Mouse (Mus musculus) B cell, adult 2 months (primary cell): ENCODE data around the gene Cdc42bpg.

Experiments used
- DNase-seq, 2 experiments: peaks; one replicate each; pipeline ENCODE4 v3.0.0; 2022

Cdc42bpg gene

DNA sequence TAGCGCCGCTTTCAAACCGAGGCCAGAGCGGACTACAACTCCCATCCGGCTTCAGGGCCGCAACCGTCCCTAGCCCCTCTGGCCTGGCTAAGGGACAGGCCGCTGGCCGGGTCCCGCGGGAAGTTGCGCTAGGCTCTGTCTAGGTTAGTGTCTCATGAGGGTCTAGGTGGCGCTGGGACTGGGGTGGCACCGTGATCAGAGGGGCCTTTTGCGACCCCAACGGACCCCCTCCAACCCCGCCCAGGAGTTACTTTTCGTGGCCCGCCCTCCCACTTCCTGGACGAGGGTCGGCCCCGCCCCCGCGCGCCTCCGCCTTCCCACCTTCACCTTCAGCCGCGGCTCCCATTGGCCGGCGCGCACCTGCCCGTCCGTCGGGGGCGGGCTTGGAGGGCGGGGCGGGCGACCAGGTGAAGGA lies at the start of gene Cdc42bpg:
Gene Cdc42bpg, plus strand, starts transcription at position 320 of the 415 bp plus-strand sequence.
- DNase-seq, result peak; percentile 87 to 88

DNA sequence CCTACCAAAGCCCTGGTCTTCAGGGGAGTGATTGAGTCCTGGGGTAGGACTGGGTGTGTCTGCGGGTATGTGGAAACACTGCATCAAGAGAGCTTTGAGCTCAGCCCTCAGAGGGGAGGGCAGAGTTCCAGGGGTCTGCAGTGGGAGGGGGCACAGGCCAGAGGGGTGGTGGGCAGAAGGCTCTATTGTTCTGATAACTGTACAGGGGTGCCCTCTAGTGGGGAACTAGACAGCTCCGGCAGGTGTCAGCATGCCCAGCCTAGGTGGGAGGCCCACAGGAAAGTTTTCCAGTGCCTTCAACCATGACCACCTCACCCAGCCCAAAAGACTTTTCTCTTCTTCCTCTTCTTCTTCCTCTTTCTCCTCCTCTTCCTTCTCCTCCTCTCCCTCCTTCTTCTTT lies 45.8 kb upstream of the Cdc42bpg start:
- DNase-seq, result peak; percentile 59 to 61

DNA sequence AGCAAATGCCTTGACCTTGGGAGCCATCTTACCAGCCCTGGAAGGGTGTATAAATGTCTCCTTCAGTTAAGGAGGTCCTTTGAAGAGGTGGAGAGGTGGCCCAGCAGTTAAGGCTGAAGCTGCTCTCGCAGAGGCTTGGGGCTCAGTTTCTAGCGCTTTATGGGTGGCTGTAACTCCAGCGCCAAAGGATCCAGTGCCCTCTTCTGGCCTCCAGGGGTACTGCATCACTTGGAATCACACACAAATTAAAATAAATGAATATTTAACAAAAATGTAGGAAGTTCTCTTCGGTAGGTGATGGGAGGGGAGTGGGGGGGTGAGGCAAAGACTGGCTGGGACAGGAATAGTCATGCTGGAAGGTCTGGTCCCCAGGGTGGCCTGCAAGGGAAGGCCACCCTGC lies 45.3 kb upstream of the Cdc42bpg start:
- peak in 1 of 2 experiments; percentile 49 for DNase-seq

DNA sequence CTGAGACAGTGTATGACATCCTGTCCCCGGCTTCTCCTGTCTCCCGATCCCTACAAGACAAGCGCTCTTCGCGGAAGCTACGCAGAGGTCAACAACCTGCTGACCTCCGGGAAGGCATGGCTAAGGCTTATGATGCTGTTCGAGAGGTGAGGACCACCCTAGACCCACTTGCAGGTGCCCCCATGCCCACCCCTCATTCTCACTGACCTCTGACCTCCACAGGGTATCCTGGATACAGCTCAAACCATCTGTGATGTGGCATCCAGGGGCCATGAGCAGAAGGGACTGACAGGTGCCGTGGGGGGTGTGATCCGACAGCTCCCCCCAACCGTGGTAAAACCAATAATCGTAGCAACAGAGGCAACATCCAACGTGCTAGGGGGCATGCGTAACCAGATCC lies 44.9 kb upstream of the Cdc42bpg start:
- no peak for DNase-seq

DNA sequence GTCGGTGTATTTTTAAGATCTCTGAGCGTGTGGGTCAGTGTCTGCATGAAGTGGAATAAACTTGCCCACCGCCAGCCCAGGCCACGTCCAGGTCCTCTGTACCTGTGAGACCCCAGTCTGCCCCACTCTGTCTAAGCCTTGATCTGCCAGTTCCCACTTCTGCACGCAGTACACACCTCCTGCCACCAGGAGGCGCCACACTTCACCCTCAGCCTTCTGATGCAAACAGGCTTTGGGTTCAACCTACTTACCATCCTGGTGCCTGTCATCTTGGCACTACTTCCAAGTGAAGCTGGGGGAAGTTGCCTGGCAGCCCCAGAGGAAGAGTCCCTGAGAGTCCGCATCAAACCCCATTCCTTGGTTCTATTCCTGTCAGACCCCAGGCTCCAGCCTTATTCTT lies 44.0 kb upstream of the Cdc42bpg start:
- peak; percentile 92 for DNase-seq

DNA sequence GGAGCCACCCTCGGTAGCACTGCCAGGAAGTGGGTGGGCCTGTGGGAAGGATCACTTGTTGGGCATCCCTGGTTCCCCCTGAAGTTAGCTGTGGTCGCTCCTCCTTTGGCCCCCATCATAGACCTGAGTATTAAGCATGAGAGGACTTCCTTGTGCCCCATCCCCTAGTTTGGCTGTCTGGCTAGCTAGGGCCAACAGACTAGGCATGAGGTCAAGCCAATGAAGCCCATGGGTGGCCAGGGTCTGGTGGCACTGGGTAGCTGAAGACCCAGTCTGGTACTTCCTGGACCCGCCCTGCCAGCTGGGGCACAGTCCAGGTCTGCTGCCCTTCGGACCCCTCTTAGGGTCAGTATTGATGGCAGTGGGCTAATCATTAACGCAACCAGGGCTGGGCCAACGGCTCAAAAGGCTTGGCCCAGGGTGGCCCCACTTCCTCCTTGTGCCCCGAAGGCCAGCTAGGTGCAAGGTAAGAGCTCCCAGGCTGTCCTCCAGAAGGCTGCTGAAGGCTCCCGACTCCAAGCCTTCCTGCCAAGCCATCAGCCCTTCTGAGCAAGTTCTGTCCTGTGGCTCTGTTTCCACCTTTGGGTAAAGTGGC lies 43.3 kb upstream of the Cdc42bpg start:
- DNase-seq, result no peak

DNA sequence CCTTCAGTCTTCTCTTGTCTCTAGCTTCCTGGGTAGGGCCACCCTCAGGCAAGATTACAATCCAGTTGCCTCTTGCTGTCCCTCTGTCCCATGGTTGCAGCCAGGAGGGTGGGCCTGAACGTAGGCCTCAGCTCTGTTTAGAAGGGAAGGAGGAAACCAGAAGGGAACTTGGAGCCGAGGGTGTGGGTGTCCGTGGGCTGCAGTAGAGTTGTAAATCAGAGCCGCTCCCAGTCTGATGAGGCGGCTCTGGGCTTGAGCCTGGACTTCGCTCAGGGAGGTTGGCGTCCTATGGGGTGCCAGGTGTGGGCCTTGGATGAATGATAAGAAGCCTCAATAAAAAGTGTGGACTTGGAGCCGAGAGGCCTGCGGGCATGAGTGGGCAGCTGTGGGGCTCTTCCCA lies 42.1 kb upstream of the Cdc42bpg start:
- DNase-seq, result no peak

DNA sequence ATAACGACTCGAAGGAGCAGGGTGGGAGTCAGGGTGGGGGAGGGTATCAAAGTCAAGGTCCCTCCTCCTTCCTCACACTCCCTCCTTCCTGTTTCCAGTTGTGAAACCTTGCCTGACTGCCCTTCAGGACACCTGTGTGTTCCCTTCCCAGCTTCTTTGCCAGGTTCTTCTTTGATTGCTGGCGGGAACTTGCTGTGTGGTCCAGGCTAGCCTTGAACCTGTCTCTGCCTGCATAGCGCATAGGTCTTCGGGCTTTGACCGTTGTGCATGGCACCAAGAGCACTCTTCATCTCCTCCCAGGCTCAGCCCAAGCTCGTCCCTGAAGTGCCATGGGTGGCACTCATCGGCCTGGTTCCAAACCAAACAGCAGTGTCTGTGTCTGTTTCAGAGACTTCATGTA lies 41.3 kb upstream of the Cdc42bpg start:
- no peak for DNase-seq

DNA sequence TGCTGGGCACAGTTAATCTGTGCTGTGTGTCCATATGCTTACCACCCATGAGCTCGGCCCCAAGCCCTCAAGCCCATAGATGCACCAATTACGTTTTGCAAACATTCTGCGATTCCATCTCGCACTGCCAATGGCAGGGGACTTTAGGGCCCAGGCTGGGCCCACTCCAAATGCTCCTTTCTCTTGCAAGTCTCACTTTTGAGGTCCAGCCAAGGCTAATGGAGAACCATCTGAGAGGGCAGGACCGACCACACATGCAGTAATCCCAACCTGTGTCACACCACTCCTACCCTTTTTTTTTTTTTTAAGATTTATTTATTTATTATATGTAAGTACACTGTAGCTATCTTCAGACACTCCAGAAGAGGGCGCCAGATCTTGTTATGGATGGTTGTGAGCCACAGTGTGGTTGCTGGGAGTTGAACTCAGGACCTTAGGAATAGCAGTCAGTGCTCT lies 40.5 kb upstream of the Cdc42bpg start:
- DNase-seq, result peak in 1 of 2 experiments; percentile 44

DNA sequence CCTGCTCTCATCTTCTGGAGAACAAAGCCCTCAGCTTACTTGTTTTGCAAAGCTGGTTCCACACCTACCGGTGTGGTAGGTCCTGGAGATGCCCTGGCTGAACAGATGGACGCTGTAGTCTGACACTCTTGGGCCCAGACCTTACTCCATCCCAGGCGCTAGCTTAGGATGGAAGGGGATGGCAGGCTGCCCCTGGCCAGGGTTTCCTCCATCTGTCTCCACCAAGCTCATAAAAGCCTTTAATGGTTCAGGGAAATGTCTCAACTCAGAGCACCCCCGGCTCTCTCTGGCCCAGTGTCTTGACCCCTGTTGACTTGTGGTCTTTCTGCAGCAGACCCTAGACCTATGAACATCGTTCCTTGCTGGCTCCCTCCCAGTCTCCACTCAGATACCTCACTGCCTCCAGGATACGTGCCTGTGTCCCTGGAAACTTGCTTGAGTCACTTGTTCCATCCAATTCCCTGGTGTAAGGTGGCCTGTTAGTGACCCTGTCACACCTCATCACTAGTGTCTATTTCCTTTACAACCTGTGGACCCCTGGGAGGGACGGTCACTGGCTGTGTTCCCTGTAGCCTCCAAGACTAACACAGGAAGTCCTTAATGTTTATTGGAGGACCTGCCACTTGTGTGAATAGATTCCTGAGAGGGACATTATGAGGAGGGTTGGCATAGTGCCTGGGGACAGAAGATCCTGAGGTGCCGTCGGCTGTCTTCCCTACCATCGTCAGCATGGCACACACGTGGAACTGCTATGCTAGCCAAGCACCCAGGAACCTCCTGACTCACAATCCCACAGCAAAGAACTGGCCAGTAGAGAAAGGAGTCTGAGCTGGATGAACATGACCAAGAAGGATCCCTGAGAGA lies 38.7 kb upstream of the Cdc42bpg start:
- DNase-seq, result no peak

DNA sequence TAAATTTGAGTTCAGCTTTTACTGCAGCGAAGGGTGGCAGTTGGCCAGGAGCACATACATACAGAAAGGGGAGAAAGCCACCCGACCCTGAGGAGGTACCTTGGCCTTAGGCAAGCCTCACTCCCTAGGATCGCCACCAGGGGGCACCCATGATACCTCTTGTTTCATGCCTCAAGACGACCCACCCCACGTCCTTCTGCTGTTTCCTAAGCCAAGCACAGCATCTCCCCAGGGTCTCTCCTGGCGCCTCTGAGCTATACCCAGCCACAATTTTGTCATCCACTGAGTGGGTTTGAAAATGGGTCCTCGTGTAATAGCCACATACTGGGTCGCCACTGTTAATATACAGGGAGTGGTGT lies 38.1 kb upstream of the Cdc42bpg start:
- DNase-seq, result peak; percentile 95 to 96

DNA sequence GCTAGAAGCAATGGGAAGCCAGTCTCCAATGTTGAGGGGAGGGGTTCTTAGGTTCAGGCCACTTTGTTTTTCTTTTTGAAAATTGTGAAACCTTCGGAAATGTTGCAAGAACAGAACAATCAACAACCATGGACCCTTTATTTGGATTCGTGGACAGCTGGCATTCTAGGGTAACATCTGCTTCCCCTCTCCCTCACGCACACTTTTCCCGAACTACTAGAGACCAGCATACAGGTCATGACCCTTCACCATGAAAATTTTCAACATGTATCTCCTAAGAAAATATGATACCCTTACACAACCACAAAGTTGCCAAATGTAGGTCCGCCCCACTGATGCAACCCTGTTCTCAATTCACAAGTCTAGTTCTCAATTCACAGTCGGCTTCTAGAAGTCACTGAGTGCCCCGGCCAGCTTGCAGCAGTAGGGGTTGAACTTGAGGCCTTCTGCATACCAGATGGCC lies 37.6 kb upstream of the Cdc42bpg start:
- no peak for DNase-seq

DNA sequence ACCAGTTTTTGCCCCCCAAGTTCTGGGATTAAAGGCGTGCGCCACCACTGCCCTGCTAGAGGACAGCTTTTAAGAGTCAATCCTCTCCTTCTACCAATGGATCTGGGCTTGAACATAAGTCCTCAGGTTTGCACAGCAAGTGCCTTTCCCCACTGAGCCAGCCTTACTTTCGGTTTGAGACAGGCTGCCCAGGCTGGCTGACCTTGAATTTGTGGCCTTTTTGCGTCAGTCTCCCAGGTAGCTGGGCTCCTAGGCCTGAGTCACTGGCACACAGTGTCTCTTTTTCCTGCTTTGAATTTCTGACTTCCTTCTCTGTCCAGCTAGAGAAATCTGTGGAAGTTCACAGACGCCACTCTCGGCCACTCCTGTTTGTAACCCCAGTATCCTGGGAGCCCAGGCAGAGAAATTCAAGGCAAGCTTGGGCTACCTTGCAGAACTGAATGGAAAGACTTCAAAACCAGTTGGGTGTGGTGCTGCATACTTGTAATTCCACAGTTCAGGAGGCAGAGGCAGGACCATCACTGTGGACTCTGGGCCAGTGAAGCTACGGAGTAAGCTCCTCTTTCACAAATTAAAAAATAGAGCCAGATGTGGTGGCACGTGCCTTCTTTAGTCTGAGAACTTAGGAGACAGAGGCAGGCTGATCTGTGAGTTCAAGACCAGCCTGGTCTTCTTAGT lies 36.3 kb upstream of the Cdc42bpg start:
- no peak for DNase-seq

DNA sequence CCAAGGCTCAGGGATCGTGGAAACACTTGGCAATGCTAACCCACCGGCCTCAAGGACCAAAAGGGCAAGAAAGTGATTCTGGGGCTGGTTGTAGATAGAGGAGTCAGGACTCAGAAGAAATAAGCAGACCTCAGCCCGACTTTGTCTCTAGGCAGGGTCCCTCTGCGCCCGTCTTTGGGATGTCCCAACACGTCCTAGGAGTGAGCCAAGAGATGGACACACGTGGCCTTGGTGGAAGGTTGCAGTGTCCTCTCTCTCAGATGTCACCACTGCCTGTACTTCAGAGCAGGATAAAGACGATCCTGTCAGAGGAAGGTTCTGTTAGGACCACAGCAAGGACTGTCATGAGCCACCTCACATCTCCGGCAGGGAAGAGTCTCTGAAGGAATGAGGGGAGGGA lies 35.6 kb upstream of the Cdc42bpg start:
- DNase-seq, result no peak

DNA sequence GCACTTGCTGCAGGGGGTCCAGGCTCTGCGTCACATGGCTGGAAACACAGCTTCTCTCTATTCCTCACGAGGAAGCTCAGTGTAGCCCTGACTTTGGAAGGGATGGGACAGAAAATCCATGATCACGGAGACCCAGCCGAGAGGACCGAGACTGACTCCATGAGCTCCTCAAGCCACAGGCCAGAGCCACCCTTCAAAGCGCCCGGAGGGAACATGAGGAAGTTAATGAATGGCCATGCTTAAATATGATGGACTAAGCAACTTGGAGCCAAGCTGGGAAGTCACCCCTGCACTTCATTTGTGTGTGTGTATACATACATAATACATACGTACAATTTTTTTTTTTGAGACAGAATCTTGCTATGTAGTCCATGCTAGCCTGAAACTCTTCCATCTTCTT lies 35.0 kb upstream of the Cdc42bpg start:
- no peak for DNase-seq

DNA sequence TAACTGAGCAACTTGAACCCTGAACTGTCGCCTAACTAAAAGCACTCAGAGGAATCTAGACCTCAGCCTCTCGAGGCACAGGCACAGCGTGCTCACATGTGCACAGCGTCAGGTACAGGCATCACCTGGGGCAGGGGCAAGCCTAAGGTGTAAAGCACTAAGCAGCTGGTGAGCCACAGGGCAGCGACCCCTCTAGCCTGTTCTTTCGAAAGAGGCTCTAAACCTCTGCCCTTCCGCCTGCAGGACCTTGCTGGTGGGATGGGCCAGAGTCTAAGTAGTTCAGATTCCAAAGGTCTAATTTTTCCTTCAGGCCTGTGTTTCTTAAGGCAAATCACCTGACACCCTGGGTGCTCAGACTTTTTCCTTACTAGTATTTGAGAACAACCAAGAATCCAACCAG lies 34.2 kb upstream of the Cdc42bpg start:
- DNase-seq, result no peak

DNA sequence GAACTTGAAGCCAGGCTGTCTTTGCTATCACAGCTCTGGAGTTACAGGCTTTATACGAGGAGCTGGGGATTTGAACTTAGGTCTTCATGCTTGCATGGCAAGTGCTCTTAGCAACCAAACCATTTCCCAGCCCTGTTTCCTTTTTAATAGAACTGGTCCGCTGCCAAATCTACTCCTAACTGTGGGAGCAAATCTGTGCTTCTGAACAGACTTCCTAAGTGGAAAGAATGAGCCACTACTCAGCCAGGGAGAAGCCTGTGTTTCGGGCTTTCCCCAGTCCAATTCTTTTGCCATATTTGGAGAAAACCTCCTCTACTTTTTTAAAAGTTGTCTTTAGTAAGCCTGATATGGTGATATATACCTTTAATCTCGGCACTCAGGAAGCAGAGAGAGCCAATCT lies 33.5 kb upstream of the Cdc42bpg start:
- no peak for DNase-seq

DNA sequence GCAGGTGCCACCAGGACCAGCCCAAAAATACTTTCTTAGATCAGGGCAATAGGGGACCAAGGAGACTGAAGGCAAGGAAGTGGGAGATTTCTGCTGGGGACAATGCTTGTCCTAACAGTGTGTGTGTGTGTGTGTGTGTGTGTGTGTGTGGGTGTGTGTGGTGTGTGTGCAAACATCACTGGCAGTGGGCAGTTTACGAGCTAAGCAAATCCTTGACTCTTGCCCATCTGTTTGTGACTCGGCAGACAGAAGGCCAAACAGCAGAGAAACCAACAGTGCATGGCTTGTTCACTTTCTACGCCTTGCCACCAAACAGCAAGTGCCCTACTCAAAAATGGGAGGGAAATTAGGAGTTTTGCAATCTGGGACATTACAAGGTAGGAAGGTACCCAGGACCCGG lies 32.7 kb upstream of the Cdc42bpg start:
- no peak for DNase-seq

DNA sequence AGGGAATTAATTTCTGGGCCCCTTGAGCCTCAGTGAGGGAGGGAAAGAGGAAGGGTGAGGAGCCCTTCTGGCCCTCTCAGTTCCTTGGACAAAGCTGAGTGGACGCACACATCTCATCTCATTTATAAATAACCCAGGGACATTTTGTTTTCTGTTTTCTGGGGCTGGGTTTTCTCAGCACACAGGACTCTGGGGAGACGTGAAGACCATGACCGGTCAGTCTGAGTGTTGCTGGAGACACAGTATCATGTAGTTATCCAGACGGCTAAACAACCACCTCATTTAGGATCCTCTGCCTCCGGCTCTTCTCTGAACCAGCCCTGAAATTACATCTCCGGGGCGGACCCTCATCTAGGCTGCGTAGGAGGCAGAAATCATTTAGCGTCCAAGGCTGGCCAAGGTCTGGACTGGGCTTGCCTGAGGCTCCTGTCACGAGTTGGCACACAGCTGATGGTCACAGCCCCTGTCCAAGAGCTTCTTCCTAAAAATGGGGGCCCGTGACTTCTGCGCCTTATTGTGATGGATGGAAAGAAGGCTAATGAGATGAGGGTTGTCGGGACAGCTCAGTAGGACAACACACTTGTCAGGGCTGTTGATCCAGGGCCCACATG lies 32.2 kb upstream of the Cdc42bpg start:
- no peak for DNase-seq

DNA sequence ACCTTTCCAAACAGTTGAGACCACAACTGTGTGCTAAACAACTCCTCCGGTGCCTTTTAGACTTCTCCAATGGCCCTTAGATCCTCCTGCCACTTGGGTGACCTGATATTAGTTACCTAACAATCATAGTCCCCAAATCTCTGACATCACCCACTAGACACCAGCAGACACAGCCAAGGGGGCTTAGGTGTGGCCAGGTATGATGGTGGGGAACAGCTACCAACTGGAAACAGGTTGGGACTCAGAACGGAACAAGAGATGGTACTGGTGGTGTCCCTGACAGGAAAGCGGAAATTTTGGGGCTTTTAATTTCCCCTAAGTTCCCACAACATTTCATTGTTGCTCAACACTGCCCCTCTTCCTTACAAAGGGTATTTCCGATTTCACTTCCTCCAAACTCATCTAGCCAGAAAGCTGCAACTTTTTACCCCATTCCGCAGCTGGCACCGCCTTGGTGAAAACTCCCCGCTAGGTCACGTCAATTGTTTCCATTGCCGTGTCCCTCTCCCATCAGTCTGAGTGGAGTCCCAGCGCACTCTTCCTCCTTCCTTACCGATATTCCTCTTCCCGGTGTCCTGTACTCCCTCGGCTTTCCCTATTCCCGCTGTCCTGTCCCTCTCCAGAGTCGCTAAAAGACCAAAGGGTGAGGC lies 30.4 kb upstream of the Cdc42bpg start:
- DNase-seq, result peak; percentile 81 to 84

DNA sequence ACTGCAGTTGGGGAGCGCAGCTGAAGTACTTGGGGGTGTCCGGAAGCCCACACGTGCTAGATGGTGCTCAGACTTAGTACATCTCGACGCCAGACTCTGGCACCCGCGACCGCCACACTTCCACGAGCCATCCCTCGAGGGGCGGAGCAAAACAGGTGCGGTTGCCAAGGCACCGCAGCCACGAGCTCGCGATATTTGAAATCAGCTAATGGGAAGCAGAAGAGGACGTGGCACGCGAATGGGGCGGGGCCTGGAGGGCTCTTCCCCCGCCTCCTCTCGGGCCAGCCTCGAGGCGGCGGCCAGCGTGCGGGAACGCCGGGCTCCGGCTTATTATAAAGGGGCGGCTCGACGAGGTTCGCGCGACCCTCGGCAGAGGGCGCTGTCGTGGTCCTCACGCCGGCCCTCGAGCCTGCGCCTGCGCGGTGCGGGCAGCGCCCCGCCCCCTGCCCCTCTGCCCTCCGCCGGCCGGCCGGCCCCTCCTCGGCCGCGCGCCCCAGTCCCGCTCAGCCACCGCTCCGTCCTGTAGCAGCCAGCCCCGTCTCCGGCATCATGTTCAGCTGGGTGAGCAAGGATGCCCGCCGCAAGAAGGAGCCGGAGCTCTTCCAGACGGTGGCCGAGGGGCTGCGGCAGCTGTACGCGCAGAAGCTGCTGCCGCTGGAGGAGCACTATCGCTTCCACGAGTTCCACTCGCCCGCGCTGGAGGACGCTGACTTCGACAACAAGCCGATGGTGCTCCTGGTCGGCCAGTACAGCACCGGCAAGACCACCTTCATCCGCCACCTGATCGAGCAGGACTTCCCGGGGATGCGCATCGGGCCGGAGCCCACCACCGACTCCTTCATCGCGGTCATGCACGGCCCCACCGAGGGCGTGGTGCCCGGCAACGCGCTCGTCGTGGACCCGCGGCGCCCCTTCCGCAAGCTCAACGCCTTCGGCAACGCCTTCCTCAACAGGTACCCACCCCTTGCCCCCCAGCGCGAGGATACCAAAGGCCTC lies 29.5 kb upstream of the Cdc42bpg start, which contains the start of gene Ehd1:
Gene Ehd1, plus strand, starts transcription at position 300 of the 996 bp plus-strand sequence.
- DNase-seq, result peak; percentile 98
